Mouse (Mus musculus) lung, embryonic 16.5 days (tissue): ENCODE results near the gene Abca1. TPM values are rescaled to one million over a fixed set of nuclear protein-coding genes. Genes with fewer than 3 reads are reported as not detected.

Experiments used
- ATAC-seq: fragments of 200-750 bp; cut with Nextera tagmentation; 2 replicates; pipeline ENCODE4 v1.8.0; 2017; ENCODE audit warnings: low read depth, mild to moderate bottlenecking, moderate library complexity
- H3K27ac ChIP-seq: fragments of 300-500 bp; sonication (generic); 2 replicates; pipeline ENCODE4 v1.5.1; 2014; ENCODE audit warnings: mild to moderate bottlenecking, control low read depth, low read length
- H3K27me3 ChIP-seq: fragments of 300-500 bp; sonication (generic); 2 replicates; pipeline ENCODE4 v1.6.1; 2014; ENCODE audit warnings: low read depth, low read length, mixed read lengths; ENCODE audit not compliant: control insufficient read depth, insufficient read depth
- H3K36me3 ChIP-seq: fragments of 300-500 bp; sonication (generic); 2 replicates; pipeline ENCODE4 v1.6.1; 2014; ENCODE audit warnings: low read length; ENCODE audit not compliant: control insufficient read depth, insufficient read depth
- H3K4me1 ChIP-seq: fragments of 300-500 bp; sonication (generic); replicated peaks from 2 replicates; pipeline ENCODE4 v1.6.1; 2014; ENCODE audit warnings: low read length, mixed read lengths; ENCODE audit not compliant: control insufficient read depth, insufficient read depth
- H3K4me2 ChIP-seq: fragments of 300-500 bp; sonication (generic); 2 replicates; pipeline ENCODE4 v1.6.1; 2014; ENCODE audit warnings: low read depth, low read length, control low read depth
- H3K4me3 ChIP-seq: fragments of 300-500 bp; sonication (generic); 2 replicates; pipeline ENCODE4 v1.5.1; 2014; ENCODE audit warnings: mild to moderate bottlenecking, low read length, control low read depth
- H3K9ac ChIP-seq: fragments of 300-500 bp; sonication (generic); 2 replicates; pipeline ENCODE4 v1.6.1; 2014; ENCODE audit warnings: low read length, control low read depth
- H3K9me3 ChIP-seq: fragments of 300-500 bp; sonication (generic); 2 replicates; pipeline ENCODE4 v1.6.1; 2016; ENCODE audit warnings: low read length; ENCODE audit not compliant: control insufficient read depth
- WGBS: fragments of 180-500 bp; shearing (Covaris S2); extraction: QIAGEN DNeasy Blood & Tissue Kit; methylation state at CpG from one replicate; pipeline ENCODE4 v1.1.7; 2014; 5-methylcytosine and 5-hydroxymethylcytosine counted together
- polyA plus RNA-seq: library from polyadenylated mRNA; unstranded; fragments of >200 nt; fragmentation: Nextera tagmentation; extraction: Ambion mirVana; gene quantifications from 2 replicates; pipeline ENCODE4 v1.2.1, GENCODE M21; 2015

Gene Abca1
- polyA plus RNA-seq, 1 experiment from 2014 or later = 9.8 TPM

- 83% methylated on average over 5 of the region's 5 CpGs for WGBS
- ATAC-seq = no peak
- H3K9ac ChIP-seq = no peak overlapping the region
- H3K4me2 ChIP-seq = no peak overlapping the region
- no peaks in the 10 kb centered on the region for H3K27me3 ChIP-seq
- peaks cover 4% of the 10 kb centered on the region for H3K4me1 ChIP-seq
- 0 out of 2 replicates have a peak, but pooled peaks cover 2% of the 10 kb centered on the region for H3K9me3 ChIP-seq
- no peak overlapping the region for H3K4me3 ChIP-seq
- peaks cover 32% of the 10 kb centered on the region for H3K36me3 ChIP-seq
- H3K27ac ChIP-seq = no peak overlapping the region
These were observed 28.2 kb downstream of the Abca1 start for GRCm38 (mm10) chr4:53131538-53131937.

- Histone ChIP-seq H3K9me3 (0 out of 2 replicates have a peak, but pooled peaks cover 2% of the 10 kb centered on the region), H3K4me1 (peaks cover 4% of the 10 kb centered on the region), H3K27me3 (no peaks in the 10 kb centered on the region), H3K27ac (no peak overlapping the region), H3K36me3 (peaks cover 36% of the 10 kb centered on the region), H3K4me3 (no peak overlapping the region), H3K4me2 (no peak overlapping the region), H3K9ac (no peak overlapping the region)
- ATAC-seq = no peak
- WGBS = 43% methylated on average over 6 of the region's 6 CpGs
These were observed 28.8 kb downstream of the Abca1 start for GRCm38 (mm10) chr4:53130622-53131517.

- no peak overlapping the region for H3K4me2 ChIP-seq
- H3K36me3 ChIP-seq = peaks cover 36% of the 10 kb centered on the region
- no peaks in the 10 kb centered on the region for H3K27me3 ChIP-seq
- H3K27ac ChIP-seq = no peak overlapping the region
- H3K9me3 ChIP-seq = 0 out of 2 replicates have a peak, but pooled peaks cover 2% of the 10 kb centered on the region
- WGBS = 84% methylated on average over 11 of the region's 11 CpGs
- H3K4me3 ChIP-seq = no peak overlapping the region
- H3K4me1 ChIP-seq = peaks cover 5% of the 10 kb centered on the region
- ATAC-seq = no peak
- no peak overlapping the region for H3K9ac ChIP-seq
These were observed 29.9 kb downstream of the Abca1 start for GRCm38 (mm10) chr4:53129716-53130301.

GRCm38 (mm10) chr4:53127266-53127665 is 32.4 kb downstream of the Abca1 start:
- WGBS = 96% methylated on average over 5 of the region's 5 CpGs
- H3K9me3 ChIP-seq = 0 out of 2 replicates have a peak, but pooled peaks cover 2% of the 10 kb centered on the region
- H3K4me3 ChIP-seq = no peak overlapping the region
- H3K4me2 ChIP-seq = no peak overlapping the region
- H3K9ac ChIP-seq = no peak overlapping the region
- peaks cover 3% of the 10 kb centered on the region; the same call in 1 of the 2 replicates for H3K4me1 ChIP-seq
- no peak overlapping the region for H3K27ac ChIP-seq
- ATAC-seq = no peak
- peaks cover 34% of the 10 kb centered on the region for H3K36me3 ChIP-seq
- no peaks in the 10 kb centered on the region for H3K27me3 ChIP-seq

- 93% methylated on average over 7 of the region's 7 CpGs for WGBS
- H3K4me1 ChIP-seq = peaks cover 4% of the 10 kb centered on the region
- no peak overlapping the region for H3K4me3 ChIP-seq
- H3K36me3 ChIP-seq = peaks cover 33% of the 10 kb centered on the region
- ATAC-seq = no peak
- H3K27me3 ChIP-seq = no peaks in the 10 kb centered on the region
- H3K4me2 ChIP-seq = no peak overlapping the region
- H3K27ac ChIP-seq = no peak overlapping the region
- H3K9me3 ChIP-seq = 0 out of 2 replicates have a peak, but pooled peaks cover 2% of the 10 kb centered on the region
- no peak overlapping the region for H3K9ac ChIP-seq
These were observed 32.9 kb downstream of the Abca1 start for GRCm38 (mm10) chr4:53126794-53127193.

GRCm38 (mm10) chr4:53124837-53125490 is 34.7 kb downstream of the Abca1 start:
- Histone ChIP-seq H3K4me1 (peaks cover 7% of the 10 kb centered on the region), H3K27ac (no peak overlapping the region), H3K9me3 (0 out of 2 replicates have a peak, but pooled peaks cover 2% of the 10 kb centered on the region), H3K9ac (no peak overlapping the region), H3K4me3 (no peak overlapping the region), H3K36me3 (peaks cover 28% of the 10 kb centered on the region), H3K27me3 (no peaks in the 10 kb centered on the region), H3K4me2 (no peak overlapping the region)
- ATAC-seq = no peak
- 72% methylated on average over 10 of the region's 10 CpGs for WGBS

GRCm38 (mm10) chr4:53122310-53122709 is 37.4 kb downstream of the Abca1 start:
- no peaks in the 10 kb centered on the region for H3K27me3 ChIP-seq
- H3K36me3 ChIP-seq = peaks cover 12% of the 10 kb centered on the region
- H3K9ac ChIP-seq = no peak overlapping the region
- no peak; the same call in 1 of the 2 replicates for ATAC-seq
- 80% methylated on average over 3 of the region's 3 CpGs for WGBS
- H3K4me3 ChIP-seq = no peak overlapping the region
- peak overlapping the region; percentile 18; the same call in 1 of the 2 replicates for H3K27ac ChIP-seq
- peaks cover 7% of the 10 kb centered on the region for H3K4me1 ChIP-seq
- H3K4me2 ChIP-seq = no peak overlapping the region
- H3K9me3 ChIP-seq = 0 out of 2 replicates have a peak, but pooled peaks cover 2% of the 10 kb centered on the region

- peaks cover 12% of the 10 kb centered on the region for H3K4me1 ChIP-seq
- H3K4me2 ChIP-seq = no peak overlapping the region
- H3K27me3 ChIP-seq = no peaks in the 10 kb centered on the region
- H3K27ac ChIP-seq = no peak overlapping the region
- no peak overlapping the region for H3K4me3 ChIP-seq
- H3K9me3 ChIP-seq = no peaks in the 10 kb centered on the region
- H3K36me3 ChIP-seq = peaks cover 5% of the 10 kb centered on the region
- H3K9ac ChIP-seq = no peak overlapping the region
- ATAC-seq = peak; percentile 53
- 46% methylated on average over 7 of the region's 7 CpGs for WGBS
These were observed 38.0 kb downstream of the Abca1 start for GRCm38 (mm10) chr4:53121516-53122227.
